16 mouse cellular contexts compared by ENCODE assay signal in genomic region chrX:36487996-36488395, GRCm38 (mm10). TPM values are rescaled to one million over a fixed set of nuclear protein-coding genes. Genes with fewer than 3 reads are reported as not detected.
DNase-seq lines count a peak whose midpoint lies in the region; ATAC-seq and TF ChIP-seq lines count a peak whose summit lies in the region.
"Had no signal": no experiment of that assay in that cellular context is flagged by ENCODE, and none has a peak within 500 bp of the region (broad histone marks: within the 10 kb centered on the region; RNA-seq: fewer than 3 reads in every experiment).

No protein-coding gene starts in this region.

- H3K4me2 ChIP-seq in lung, embryonic 14.5 days, result no peak overlapping the region
- H3K4me2 ChIP-seq: heart, embryonic 13.5 days; limb, embryonic 13.5 days had no signal

- intact Hi-C loops in gastrocnemius, adult 2 months (cut with DNase I), result no loop called here
- intact Hi-C loops in gastrocnemius, postnatal 36 days (cut with DNase I), result no loop called here

- H3K9ac ChIP-seq in lung, embryonic 14.5 days, result no peak overlapping the region
- H3K9ac ChIP-seq: heart, embryonic 13.5 days; limb, embryonic 13.5 days had no signal

- no peak overlapping the region for H3K4me3 ChIP-seq in gastrocnemius, adult 2 months
- H3K4me3 ChIP-seq in lung, embryonic 14.5 days (ENCODE audit: low read depth, low read length), result no peak overlapping the region
- H3K4me3 ChIP-seq: heart, embryonic 13.5 days; limb, embryonic 13.5 days had no signal

- DNase-seq in gastrocnemius, adult 2 months, result no peak
- no peak for DNase-seq in gastrocnemius, postnatal 36 days
- peak; percentile 49 for DNase-seq in lung, embryonic 14.5 days
- DNase-seq in lung, adult 18-20 months, result no peak
- peak; percentile 26 for DNase-seq in ZHBTc4 (ENCODE audit: low read depth, low spot score)
- peak; percentile 25 for DNase-seq in retina, postnatal 1 day
- DNase-seq in layer of hippocampus, adult 18-20 months (ENCODE audit: low spot score in 2 of 2), result no peak
- no peak for DNase-seq in testis, postnatal 10 days (ENCODE audit: low spot score)
- DNase-seq: adrenal gland, postnatal 14 days; cerebellum, postnatal 25 days; kidney, postnatal 25 days had no signal

- no peak for ATAC-seq in lung, embryonic 14.5 days (ENCODE audit: insufficient read depth)
- ATAC-seq: forebrain, embryonic 16.5 days had no signal

- no peaks in the 10 kb centered on the region for H3K36me3 ChIP-seq in lung, embryonic 14.5 days (ENCODE audit: insufficient read depth)
- H3K36me3 ChIP-seq: heart, embryonic 13.5 days; limb, embryonic 13.5 days had no signal

- peak; percentile 61 for TF ChIP-seq CTCF in gastrocnemius, adult 2 months (IDR thresholded peaks at IDR 0.05)
- peak; percentile 61 for TF ChIP-seq CTCF in lung, embryonic 14.5 days (IDR thresholded peaks at IDR 0.05; ENCODE audit: low read depth)

- H3K27me3 ChIP-seq in lung, embryonic 14.5 days (ENCODE audit: insufficient read depth, low read length), result no peaks in the 10 kb centered on the region
- H3K27me3 ChIP-seq: heart, embryonic 13.5 days; limb, embryonic 13.5 days had no signal

- no peaks in the 10 kb centered on the region for H3K4me1 ChIP-seq in lung, embryonic 14.5 days (ENCODE audit: insufficient read depth)
- H3K4me1 ChIP-seq: heart, embryonic 13.5 days; limb, embryonic 13.5 days had no signal

- 37% methylated on average over 7 of the region's 7 CpGs for WGBS in lung, embryonic 14.5 days

- H3K27ac ChIP-seq in gastrocnemius, adult 2 months, result no peak overlapping the region
- no peak overlapping the region for H3K27ac ChIP-seq in lung, embryonic 14.5 days (ENCODE audit: low read depth)
- H3K27ac ChIP-seq: heart, embryonic 13.5 days; limb, embryonic 13.5 days had no signal

- H3K9me3 ChIP-seq in lung, embryonic 14.5 days (ENCODE audit: low read depth, low read length), result no peaks in the 10 kb centered on the region
- H3K9me3 ChIP-seq: heart, embryonic 13.5 days; limb, embryonic 13.5 days had no signal

RNA-seq across cellular contexts. Expression of gene Gm14569, which starts 3.6 kb away (rescaled TPM):
- not detected for total RNA-seq in gastrocnemius, adult 2 months (2021)
- total RNA-seq in gastrocnemius, postnatal 36 days (2021), result not detected
- polyA plus RNA-seq in lung, embryonic 14.5 days (2014; fragmentation: Nextera tagmentation; extraction: Ambion mirVana), result not detected in 2 replicates
- total RNA-seq in layer of hippocampus, adult 18-20 months (2021), result 1 to 10 TPM; 1.3 to 2.1 TPM
- total RNA-seq: adrenal gland, postnatal 14 days; monocyte, adult 5-6 weeks had no signal
- polyA plus RNA-seq: forebrain, embryonic 16.5 days; heart, embryonic 13.5 days; limb, embryonic 13.5 days; stomach, embryonic 16.5 days had no signal

Comparison
In these comparisons a context has a peak if more than half of its experiments do, and no peak if none do; other contexts are left out.
1. DNase-seq: peak in lung, embryonic 14.5 days (single experiment), ZHBTc4 (single experiment) and retina, postnatal 1 day (single experiment); none in gastrocnemius, adult 2 months (single experiment), gastrocnemius, postnatal 36 days (0 of 2), lung, adult 18-20 months (0 of 2), layer of hippocampus, adult 18-20 months (0 of 2) and testis, postnatal 10 days (single experiment).